Mouse (Mus musculus): ENCODE data around the gene Cbx8. TPM values are rescaled to one million over a fixed set of nuclear protein-coding genes. Genes with fewer than 3 reads are reported as not detected.
A peak's percentile ranks its signal among the peaks of the same experiment; 100 is the strongest.

The Cbx8 gene
- total and polyA plus RNA-seq, 3 experiments: not detected

- no peak for ATAC-seq (ENCODE audit: extremely low read depth, insufficient number of reproducible peaks, low FRiP score, poor library complexity, severe bottlenecking)
- H3K4me3 ChIP-seq (ENCODE audit: low read depth, low read length): no peak overlapping the region
- H3K27me3 ChIP-seq (ENCODE audit: insufficient read depth, low read length): no peaks in the 10 kb centered on the region
- no peaks in the 10 kb centered on the region for H3K36me3 ChIP-seq (replicated peaks)
- H3K9me3 ChIP-seq (replicated peaks): peaks cover 95% of the 10 kb centered on the region
- DNase-seq (ENCODE audit: low spot score): no peak
- no peaks in the 10 kb centered on the region for H3K4me1 ChIP-seq (ENCODE audit: insufficient read depth, low read depth, low read length)
- TF ChIP-seq TAL1 (conservative IDR thresholded peaks at IDR 0.05; ENCODE audit: low read depth, low read length): no peak
- no peak for TF ChIP-seq GATA2 (IDR thresholded peaks at IDR 0.05; ENCODE audit: borderline replicate concordance, low read depth, low read length)
- TF ChIP-seq GATA1 (IDR thresholded peaks at IDR 0.05; ENCODE audit: borderline replicate concordance, low read length): no peak
- TF ChIP-seq CTCF (IDR thresholded peaks at IDR 0.05; ENCODE audit: low read depth, low read length): no peak
- TF ChIP-seq POLR2AphosphoS5 (IDR thresholded peaks at IDR 0.05; ENCODE audit: insufficient replicate concordance, low read depth, low read length): no peak
These were observed 42.1 kb upstream of the Cbx8 start for GRCm38 (mm10) chr11:119082638-119083599.

GRCm38 (mm10) chr11:119081839-119082637 lies 41.3 kb upstream of the Cbx8 start:
- ATAC-seq (ENCODE audit: extremely low read depth, insufficient number of reproducible peaks, low FRiP score, poor library complexity, severe bottlenecking) (no peak), DNase-seq (ENCODE audit: low spot score) (no peak)
- TF ChIP-seq CTCF (IDR thresholded peaks at IDR 0.05; ENCODE audit: low read depth, low read length) (no peak), GATA2 (IDR thresholded peaks at IDR 0.05; ENCODE audit: borderline replicate concordance, low read depth, low read length) (no peak), TAL1 (conservative IDR thresholded peaks at IDR 0.05; ENCODE audit: low read depth, low read length) (no peak), GATA1 (IDR thresholded peaks at IDR 0.05; ENCODE audit: borderline replicate concordance, low read length) (no peak), POLR2AphosphoS5 (IDR thresholded peaks at IDR 0.05; ENCODE audit: insufficient replicate concordance, low read depth, low read length) (no peak)
- H3K27me3 ChIP-seq (ENCODE audit: insufficient read depth, low read length): no peaks in the 10 kb centered on the region
- peaks cover 93% of the 10 kb centered on the region for H3K9me3 ChIP-seq (replicated peaks)
- H3K4me3 ChIP-seq (ENCODE audit: low read depth, low read length): no peak overlapping the region
- no peaks in the 10 kb centered on the region for H3K36me3 ChIP-seq (replicated peaks)
- H3K4me1 ChIP-seq (ENCODE audit: insufficient read depth, low read depth, low read length): no peaks in the 10 kb centered on the region

- Histone ChIP-seq H3K4me1 (ENCODE audit: insufficient read depth, low read depth, low read length) (no peaks in the 10 kb centered on the region), H3K27me3 (ENCODE audit: insufficient read depth, low read length) (no peaks in the 10 kb centered on the region), H3K9me3 (replicated peaks) (peaks cover 94% of the 10 kb centered on the region), H3K4me3 (ENCODE audit: low read depth, low read length) (peak overlapping the region; percentile 15; the same call in 1 of the 2 replicates), H3K36me3 (replicated peaks) (no peaks in the 10 kb centered on the region)
- TF ChIP-seq GATA2 (IDR thresholded peaks at IDR 0.05; ENCODE audit: borderline replicate concordance, low read depth, low read length) (no peak), TAL1 (conservative IDR thresholded peaks at IDR 0.05; ENCODE audit: low read depth, low read length) (no peak), GATA1 (IDR thresholded peaks at IDR 0.05; ENCODE audit: borderline replicate concordance, low read length) (no peak), POLR2AphosphoS5 (IDR thresholded peaks at IDR 0.05; ENCODE audit: insufficient replicate concordance, low read depth, low read length) (no peak), CTCF (IDR thresholded peaks at IDR 0.05; ENCODE audit: low read depth, low read length) (no peak)
- DNase-seq (ENCODE audit: low spot score) (no peak), ATAC-seq (ENCODE audit: extremely low read depth, insufficient number of reproducible peaks, low FRiP score, poor library complexity, severe bottlenecking) (no peak)
These were observed 40.5 kb upstream of the Cbx8 start for GRCm38 (mm10) chr11:119081148-119081838.

GRCm38 (mm10) chr11:119080461-119081147 lies 39.8 kb upstream of the Cbx8 start:
- TF ChIP-seq GATA1 (IDR thresholded peaks at IDR 0.05; ENCODE audit: borderline replicate concordance, low read length) (no peak), TAL1 (conservative IDR thresholded peaks at IDR 0.05; ENCODE audit: low read depth, low read length) (no peak), CTCF (IDR thresholded peaks at IDR 0.05; ENCODE audit: low read depth, low read length) (no peak), POLR2AphosphoS5 (IDR thresholded peaks at IDR 0.05; ENCODE audit: insufficient replicate concordance, low read depth, low read length) (no peak)
- Histone ChIP-seq H3K27me3 (ENCODE audit: insufficient read depth, low read length) (no peaks in the 10 kb centered on the region), H3K36me3 (replicated peaks) (no peaks in the 10 kb centered on the region), H3K9me3 (replicated peaks) (peaks cover 94% of the 10 kb centered on the region), H3K4me1 (ENCODE audit: insufficient read depth, low read depth, low read length) (no peaks in the 10 kb centered on the region), H3K4me3 (ENCODE audit: low read depth, low read length) (peak overlapping the region; percentile 15; the same call in 1 of the 2 replicates)
- ATAC-seq (ENCODE audit: extremely low read depth, insufficient number of reproducible peaks, low FRiP score, poor library complexity, severe bottlenecking): no peak
- no peak for DNase-seq (ENCODE audit: low spot score)

GRCm38 (mm10) chr11:119079445-119079837 lies 38.7 kb upstream of the Cbx8 start:
- ATAC-seq (ENCODE audit: extremely low read depth, insufficient number of reproducible peaks, low FRiP score, poor library complexity, severe bottlenecking): no peak
- no peak for TF ChIP-seq TAL1 (conservative IDR thresholded peaks at IDR 0.05; ENCODE audit: low read depth, low read length)
- TF ChIP-seq GATA2 (IDR thresholded peaks at IDR 0.05; ENCODE audit: borderline replicate concordance, low read depth, low read length): no peak
- no peak for TF ChIP-seq POLR2AphosphoS5 (IDR thresholded peaks at IDR 0.05; ENCODE audit: insufficient replicate concordance, low read depth, low read length)
- no peak for TF ChIP-seq GATA1 (IDR thresholded peaks at IDR 0.05; ENCODE audit: borderline replicate concordance, low read length)
- TF ChIP-seq CTCF (IDR thresholded peaks at IDR 0.05; ENCODE audit: low read depth, low read length): no peak
- Histone ChIP-seq H3K9me3 (replicated peaks) (peaks cover 92% of the 10 kb centered on the region), H3K36me3 (replicated peaks) (no peaks in the 10 kb centered on the region), H3K27me3 (ENCODE audit: insufficient read depth, low read length) (no peaks in the 10 kb centered on the region), H3K4me1 (ENCODE audit: insufficient read depth, low read depth, low read length) (no peaks in the 10 kb centered on the region), H3K4me3 (ENCODE audit: low read depth, low read length) (peak overlapping the region; percentile 23; the same call in 1 of the 2 replicates)
- DNase-seq (ENCODE audit: low spot score): no peak

Data from G1E (cell line).